In genomic region chr1:36919728-36920127, GRCm38 (mm10) we compare ENCODE assay signal across 8 mouse cellular contexts. TPM values are rescaled to one million over a fixed set of nuclear protein-coding genes. Genes with fewer than 3 reads are reported as not detected.
DNase-seq lines count a peak whose midpoint lies in the region; ATAC-seq and TF ChIP-seq lines count a peak whose summit lies in the region.

No protein-coding gene starts in this region.

- no peaks in the 10 kb centered on the region for H3K27me3 ChIP-seq in kidney, embryonic 15.5 days
- H3K27me3 ChIP-seq in intestine, embryonic 14.5 days (replicated peaks; ENCODE audit: control insufficient read depth, insufficient read depth, low read length): no peaks in the 10 kb centered on the region
- no peaks in the 10 kb centered on the region for H3K27me3 ChIP-seq in stomach, embryonic 14.5 days (ENCODE audit: control insufficient read depth, insufficient read depth, low read length)
- no peaks in the 10 kb centered on the region for H3K27me3 ChIP-seq in forebrain, embryonic 15.5 days

- H3K4me3 ChIP-seq in kidney, embryonic 15.5 days (replicated peaks): no peak overlapping the region
- H3K4me3 ChIP-seq in bone marrow, adult 2 months (replicated peaks; ENCODE audit: control insufficient read depth, low read depth, low read length): no peak overlapping the region
- H3K4me3 ChIP-seq in intestine, embryonic 14.5 days (ENCODE audit: low read depth, low read length): no peak overlapping the region
- no peak overlapping the region for H3K4me3 ChIP-seq in stomach, embryonic 14.5 days (ENCODE audit: low read depth, low read length)
- H3K4me3 ChIP-seq in forebrain, embryonic 15.5 days: no peak overlapping the region

- no peak for TF ChIP-seq POLR2A in bone marrow, adult 2 months (IDR thresholded peaks at IDR 0.05; ENCODE audit: borderline replicate concordance, control insufficient read depth, low read depth, low read length)

- H3K9me3 ChIP-seq in kidney, embryonic 15.5 days (replicated peaks): no peaks in the 10 kb centered on the region
- H3K9me3 ChIP-seq in intestine, embryonic 14.5 days (ENCODE audit: control insufficient read depth, low read length): no peaks in the 10 kb centered on the region
- no peaks in the 10 kb centered on the region for H3K9me3 ChIP-seq in stomach, embryonic 14.5 days (ENCODE audit: control insufficient read depth, low read depth, low read length)
- no peaks in the 10 kb centered on the region for H3K9me3 ChIP-seq in forebrain, embryonic 15.5 days

- H3K4me1 ChIP-seq in kidney, embryonic 15.5 days: peaks cover 59% of the 10 kb centered on the region
- H3K4me1 ChIP-seq in bone marrow, adult 2 months (ENCODE audit: control insufficient read depth, insufficient read depth, low read length): peaks cover 19% of the 10 kb centered on the region
- H3K4me1 ChIP-seq in intestine, embryonic 14.5 days (replicated peaks; ENCODE audit: control insufficient read depth, insufficient read depth, low read length): peaks cover 41% of the 10 kb centered on the region
- H3K4me1 ChIP-seq in stomach, embryonic 14.5 days (ENCODE audit: control insufficient read depth, insufficient read depth, low read length): peaks cover 41% of the 10 kb centered on the region
- H3K4me1 ChIP-seq in forebrain, embryonic 15.5 days: peaks cover 25% of the 10 kb centered on the region

- no peak for DNase-seq in kidney, adult 18-20 months
- DNase-seq in intestine, embryonic 14.5 days (ENCODE audit: low spot score): no peak
- no peak for DNase-seq in left cerebral cortex, adult 8-10 months (ENCODE audit: low spot score in 2 of 2)
- DNase-seq in cerebellum, postnatal 25 days: no peak

- peak overlapping the region; percentile 75 for H3K27ac ChIP-seq in kidney, embryonic 15.5 days
- H3K27ac ChIP-seq in bone marrow, adult 2 months (ENCODE audit: control insufficient read depth, insufficient read depth, low read depth, low read length, poor library complexity): peak overlapping the region; percentile 79; the same call in 1 of the 2 replicates
- peak overlapping the region; percentile 72 for H3K27ac ChIP-seq in intestine, embryonic 14.5 days (ENCODE audit: low read depth)
- peak overlapping the region; percentile 56; the same call in 1 of the 2 replicates for H3K27ac ChIP-seq in stomach, embryonic 14.5 days (ENCODE audit: low read length)
- H3K27ac ChIP-seq in forebrain, embryonic 15.5 days (replicated peaks): no peak overlapping the region

- WGBS in kidney, embryonic 15.5 days: 56% methylated on average over 1 of the region's 1 CpGs
- WGBS in bone marrow, adult 2 months: 9% methylated on average over 1 of the region's 1 CpGs
- WGBS in intestine, embryonic 14.5 days: 4% methylated on average over 1 of the region's 1 CpGs
- WGBS in stomach, embryonic 14.5 days: 30% methylated on average over 1 of the region's 1 CpGs
- WGBS in forebrain, embryonic 15.5 days: 84% methylated on average over 1 of the region's 1 CpGs

- ATAC-seq in kidney, embryonic 15.5 days (replicated peaks; ENCODE audit: low FRiP score): peak; percentile 66
- peak; percentile 21; the same call in 1 of the 2 replicates for ATAC-seq in intestine, embryonic 14.5 days (replicated peaks; ENCODE audit: low FRiP score, low TSS enrichment, low read depth)
- ATAC-seq in stomach, embryonic 14.5 days (ENCODE audit: insufficient number of reproducible peaks, insufficient read depth, low FRiP score, low read depth): peak; percentile 79; the same call in 1 of the 2 replicates
- no peak for ATAC-seq in forebrain, embryonic 15.5 days (replicated peaks)

- no peak for TF ChIP-seq CTCF in bone marrow, adult 2 months (IDR thresholded peaks at IDR 0.05; ENCODE audit: control insufficient read depth, insufficient read depth, low read length)

- no peaks in the 10 kb centered on the region for H3K36me3 ChIP-seq in kidney, embryonic 15.5 days
- no peaks in the 10 kb centered on the region for H3K36me3 ChIP-seq in intestine, embryonic 14.5 days (ENCODE audit: control insufficient read depth, insufficient read depth, low read length)
- no peaks in the 10 kb centered on the region for H3K36me3 ChIP-seq in stomach, embryonic 14.5 days (ENCODE audit: control insufficient read depth, insufficient read depth, low read length)
- H3K36me3 ChIP-seq in forebrain, embryonic 15.5 days: no peaks in the 10 kb centered on the region

- no peak overlapping the region for H3K4me2 ChIP-seq in kidney, embryonic 15.5 days
- no peak overlapping the region; the same call in 1 of the 2 replicates for H3K4me2 ChIP-seq in intestine, embryonic 14.5 days (ENCODE audit: low read length)
- no peak overlapping the region for H3K4me2 ChIP-seq in stomach, embryonic 14.5 days (replicated peaks; ENCODE audit: low read depth, low read length)
- no peak overlapping the region for H3K4me2 ChIP-seq in forebrain, embryonic 15.5 days (replicated peaks)

- no peak overlapping the region for H3K9ac ChIP-seq in kidney, embryonic 15.5 days
- no peak overlapping the region for H3K9ac ChIP-seq in intestine, embryonic 14.5 days (ENCODE audit: low read length)
- no peak overlapping the region for H3K9ac ChIP-seq in stomach, embryonic 14.5 days (replicated peaks; ENCODE audit: low read depth, low read length)
- no peak overlapping the region for H3K9ac ChIP-seq in forebrain, embryonic 15.5 days (replicated peaks)

RNA-seq across cellular contexts. Expression of gene Tmem131, which starts 23.7 kb away (rescaled TPM):
- 12.3 TPM in 2 replicates for polyA plus RNA-seq in kidney, embryonic 15.5 days (2015; fragmentation: Nextera tagmentation; extraction: Ambion mirVana)
- polyA plus RNA-seq in bone marrow, adult 2 months (2011; ENCODE audit: insufficient read depth, insufficient read length, low replicate concordance, missing spikeins): 14.3 and 46.6 TPM in 2 replicates
- 28.2 and 28.6 TPM in 2 replicates for polyA plus RNA-seq in intestine, embryonic 14.5 days (2014; fragmentation: Nextera tagmentation; extraction: Ambion mirVana)
- polyA plus RNA-seq in stomach, embryonic 14.5 days (2014; fragmentation: Nextera tagmentation; extraction: Ambion mirVana): 28.2 and 31.3 TPM in 2 replicates
- polyA plus RNA-seq in forebrain, embryonic 15.5 days (2015; fragmentation: Nextera tagmentation; extraction: Ambion mirVana): 13.0 and 13.2 TPM in 2 replicates
- total RNA-seq in left cerebral cortex, adult 8-10 months (2022): 10 to 100 TPM; 45.8 to 54.3 (median 53.0) TPM
